Mouse (Mus musculus) MEL (cell line): ENCODE data around the gene Igfals. TPM values are rescaled to one million over a fixed set of nuclear protein-coding genes. Genes with fewer than 3 reads are reported as not detected.
A peak's percentile ranks its signal among the peaks of the same experiment; 100 is the strongest.

Experiments used
- DNase-seq: peaks from one replicate; pipeline ENCODE4 v3.0.0; 2011; ENCODE audit warnings: low read depth, low spot score
- H3K27ac ChIP-seq: 2 replicates; pipeline ENCODE4 v1.5.1; 2012; ENCODE audit warnings: low read depth, mild to moderate bottlenecking, control low read depth, low read length, moderate library complexity; ENCODE audit not compliant: control insufficient read depth
- H3K27me3 ChIP-seq, 2 experiments: fragments of 150-350 bp in 1 of 2; sonication (generic) in 1 of 2; 2 replicates each; pipeline ENCODE4 v1.6.1; 2012; ENCODE audit warnings: low read length in 2 of 2, mild to moderate bottlenecking in 2 of 2, improper control_type of control experiment in 1 of 2, moderate library complexity in 1 of 2; ENCODE audit not compliant: insufficient read depth in 2 of 2, control insufficient read depth in 1 of 2
- H3K36me3 ChIP-seq, 2 experiments: 2 replicates each; pipeline ENCODE4 v1.6.1; 2012 to 2014; ENCODE audit warnings: low read length in 2 of 2, improper control_type of control experiment in 1 of 2, inconsistent platforms in 1 of 2, mild to moderate bottlenecking in 1 of 2; ENCODE audit not compliant: insufficient read depth in 2 of 2, control insufficient read depth in 1 of 2
- H3K4me1 ChIP-seq, 2 experiments: fragments of 150-350 bp in 1 of 2; sonication (generic) in 1 of 2; 2 replicates each; pipeline ENCODE4 v1.6.1; 2012; ENCODE audit warnings: low read length in 2 of 2, improper control_type of control experiment in 1 of 2, mild to moderate bottlenecking in 1 of 2; ENCODE audit not compliant: insufficient read depth in 2 of 2, control insufficient read depth in 1 of 2
- H3K4me3 ChIP-seq, 2 experiments: fragments of 150-350 bp in 1 of 2; sonication (generic) in 1 of 2; 2 replicates each; pipeline ENCODE4 v1.5.1; 2012; ENCODE audit warnings: low read depth in 2 of 2, low read length in 2 of 2, mild to moderate bottlenecking in 2 of 2, moderate library complexity in 2 of 2, control low read depth in 1 of 2, improper control_type of control experiment in 1 of 2; ENCODE audit not compliant: control insufficient read depth in 1 of 2, insufficient read depth in 1 of 2
- H3K79me2 ChIP-seq: 2 replicates; pipeline ENCODE4 v1.6.1; 2012; ENCODE audit warnings: mild to moderate bottlenecking, low read length, moderate library complexity; ENCODE audit not compliant: control insufficient read depth, poor library complexity, insufficient read depth
- H3K9ac ChIP-seq: 2 replicates; pipeline ENCODE4 v1.6.1; 2012; ENCODE audit warnings: low read depth, mild to moderate bottlenecking, control low read depth, low read length, moderate library complexity; ENCODE audit not compliant: control insufficient read depth, poor library complexity, severe bottlenecking
- H3K9me3 ChIP-seq: fragments of 150-350 bp; sonication (generic); replicated peaks from 2 replicates; pipeline ENCODE4 v1.6.1; 2012; ENCODE audit warnings: mild to moderate bottlenecking, low read length, improper control_type of control experiment, moderate library complexity; ENCODE audit not compliant: insufficient read depth
- BHLHE40 ChIP-seq: IDR thresholded peaks from 2 replicates; pipeline ENCODE4 v1.6.1; 2012; ENCODE audit warnings: low read depth, mild to moderate bottlenecking, inconsistent platforms, low read length, improper control_type of control experiment, borderline replicate concordance
- CHD2 ChIP-seq: IDR thresholded peaks from 2 replicates; pipeline ENCODE4 v1.6.1; 2011; ENCODE audit warnings: low read length, improper control_type of control experiment
- CTCF ChIP-seq, 3 experiments: IDR thresholded peaks in 2 of 3; conservative IDR thresholded peaks in 1 of 3; 2 replicates each; pipeline ENCODE4 v1.5.1; 2011 to 2012; ENCODE audit warnings: low read length in 3 of 3, low read depth in 2 of 3, mild to moderate bottlenecking in 2 of 3, improper control_type of control experiment in 1 of 3, inconsistent platforms in 1 of 3, mixed read lengths in 1 of 3, moderate library complexity in 1 of 3; ENCODE audit not compliant: control insufficient read depth in 1 of 3, insufficient read depth in 1 of 3, poor library complexity in 1 of 3, severe bottlenecking in 1 of 3
- HCFC1 ChIP-seq: IDR thresholded peaks from 2 replicates; pipeline ENCODE4 v1.6.1; 2012; ENCODE audit warnings: low read depth, mild to moderate bottlenecking, inconsistent platforms, low read length, improper control_type of control experiment, moderate library complexity
- KAT2A ChIP-seq: conservative IDR thresholded peaks from 2 replicates; pipeline ENCODE4 v1.6.1; 2012; ENCODE audit warnings: low read depth, low read length, improper control_type of control experiment, inconsistent platforms
- MAFK ChIP-seq: IDR thresholded peaks from 2 replicates; pipeline ENCODE4 v1.6.1; 2011; ENCODE audit warnings: low read depth, mild to moderate bottlenecking, low read length, improper control_type of control experiment, borderline replicate concordance
- MAX ChIP-seq: IDR thresholded peaks from 2 replicates; pipeline ENCODE4 v1.6.1; 2011; ENCODE audit warnings: low read length, improper control_type of control experiment
- MEF2A ChIP-seq: IDR thresholded peaks from 2 replicates; pipeline ENCODE4 v1.6.1; 2014; ENCODE audit warnings: low read depth, mild to moderate bottlenecking, inconsistent platforms, low read length, improper control_type of control experiment; ENCODE audit not compliant: poor library complexity, insufficient replicate concordance, severe bottlenecking; ENCODE audit errors: extremely low read depth
- MYB ChIP-seq: IDR thresholded peaks from 2 replicates; pipeline ENCODE4 v1.6.1; 2011; ENCODE audit warnings: mild to moderate bottlenecking, low read depth, low read length, improper control_type of control experiment
- NELFE ChIP-seq: IDR thresholded peaks from 2 replicates; pipeline ENCODE4 v1.6.1; 2011; ENCODE audit warnings: low read depth, low read length, improper control_type of control experiment
- NRF1 ChIP-seq: IDR thresholded peaks from 2 replicates; pipeline ENCODE4 v1.6.1; 2014; ENCODE audit warnings: low read depth, mild to moderate bottlenecking, inconsistent platforms, low read length, improper control_type of control experiment, moderate library complexity; ENCODE audit not compliant: poor library complexity, insufficient read depth, severe bottlenecking
- POLR2A ChIP-seq, 2 experiments: IDR thresholded peaks; 2 replicates each; pipeline ENCODE4 v1.6.1; 2011 to 2012; ENCODE audit warnings: low read length in 2 of 2, mild to moderate bottlenecking in 2 of 2, control low read depth in 1 of 2, improper control_type of control experiment in 1 of 2, low read depth in 1 of 2, moderate library complexity in 1 of 2; ENCODE audit not compliant: control insufficient read depth in 1 of 2, insufficient read depth in 1 of 2, poor library complexity in 1 of 2
- POLR2AphosphoS2 ChIP-seq: IDR thresholded peaks from 2 replicates; pipeline ENCODE4 v1.6.1; 2011; ENCODE audit warnings: low read length, improper control_type of control experiment
- POLR2AphosphoS5 ChIP-seq: IDR thresholded peaks from 2 replicates; pipeline ENCODE4 v1.6.1; 2012; ENCODE audit warnings: low read depth, borderline replicate concordance, mild to moderate bottlenecking, inconsistent platforms, low read length, moderate library complexity, mixed read lengths
- SIN3A ChIP-seq: IDR thresholded peaks from 2 replicates; pipeline ENCODE4 v1.6.1; 2012; ENCODE audit warnings: low read length, improper control_type of control experiment, inconsistent platforms
- SMC3 ChIP-seq: IDR thresholded peaks from 2 replicates; pipeline ENCODE4 v1.6.1; 2011; ENCODE audit warnings: low read depth, low read length, improper control_type of control experiment
- TBP ChIP-seq: IDR thresholded peaks from 2 replicates; pipeline ENCODE4 v1.8.0; 2011; ENCODE audit warnings: low read depth, low read length, improper control_type of control experiment
- USF1 ChIP-seq: IDR thresholded peaks from 2 replicates; pipeline ENCODE4 v1.6.1; 2014; ENCODE audit warnings: low read depth, mild to moderate bottlenecking, inconsistent platforms, low read length, improper control_type of control experiment, moderate library complexity
- ZC3H11A ChIP-seq: IDR thresholded peaks from 2 replicates; pipeline ENCODE4 v1.6.1; 2012; ENCODE audit warnings: low read depth, mild to moderate bottlenecking, inconsistent platforms, low read length, improper control_type of control experiment
- polyA plus RNA-seq, 2 experiments: library from polyadenylated mRNA; stranded (reverse) in 1 of 2; unstranded in 1 of 2; fragments of >175 nt in 1 of 2; fragments of >200 nt in 1 of 2; gene quantifications; 2 replicates each; pipeline versions ENCODE4 v1.2.1 to v1.2.4; 2012; ENCODE audit warnings: low replicate concordance in 2 of 2, low read depth in 1 of 2; ENCODE audit not compliant: insufficient read length in 2 of 2, insufficient read depth in 1 of 2, missing spikeins in 1 of 2
- total RNA-seq: library from RNA; depleted of rRNA; stranded (reverse); fragments of 300-350 nt; gene quantifications from 2 replicates; pipeline ENCODE4 v1.2.3, GENCODE M21; 2012

The Igfals gene
- total and polyA plus RNA-seq, 3 experiments: 0.04 TPM; not detected in 2

DNA sequence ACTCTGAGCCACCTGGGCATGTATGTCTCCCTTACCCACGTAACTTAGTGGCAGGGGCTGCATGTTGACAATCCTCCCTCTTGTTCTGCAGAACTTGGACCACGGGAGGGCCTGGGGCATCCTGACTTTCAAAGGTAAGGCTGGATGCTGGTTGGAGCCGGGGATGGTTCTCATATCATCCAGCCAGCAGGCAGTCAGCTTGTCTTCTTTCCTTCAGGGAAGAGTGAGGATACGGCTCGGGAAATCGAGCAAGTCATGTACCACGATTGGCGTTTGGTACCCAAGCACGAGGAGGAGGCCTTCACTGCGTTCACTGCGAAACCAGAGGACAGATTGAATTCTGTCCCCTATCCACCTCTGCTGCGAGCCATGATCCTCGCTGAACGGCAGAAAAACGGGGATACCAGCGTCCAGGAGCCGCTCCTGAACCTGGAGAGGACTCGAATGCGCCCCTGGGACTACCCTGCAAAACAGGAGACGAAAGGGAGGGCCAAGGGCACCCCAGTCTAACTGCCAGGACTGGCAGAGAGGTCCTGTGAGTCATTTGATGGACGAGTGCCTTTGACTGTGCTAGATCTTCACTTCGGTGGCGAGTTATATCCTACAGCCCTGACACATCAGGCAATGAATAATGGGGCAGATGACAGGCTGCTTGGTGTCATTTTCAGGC, 29.9 kb downstream of the Igfals start:
- Histone ChIP-seq H3K27me3 (no peaks in the 10 kb centered on the region), H3K9ac (peak overlapping the region; percentile 95), H3K4me3 (peak overlapping the region; percentile 80 to 94), H3K9me3 (no peaks in the 10 kb centered on the region), H3K4me1 (peaks cover 0 to 16% of the 10 kb centered on the region in 2 experiments; a peak in 2 of 4 replicates), H3K27ac (peak overlapping the region; percentile 65), H3K79me2 (peaks cover 34% of the 10 kb centered on the region), H3K36me3 (peaks cover 0 to 7% of the 10 kb centered on the region in 2 experiments; a peak in 2 of 4 replicates)
- TF ChIP-seq HCFC1 (no peak), MYB (no peak), POLR2A (IDR thresholded peaks at IDR 0.05; ENCODE audit: control insufficient read depth in 1 of 2, insufficient read depth in 1 of 2, low read depth in 1 of 2, low read length in 2 of 2, poor library complexity in 1 of 2) (0 out of 4 replicates have a peak, but pooled peaks of 1 of the 2 experiments have one; percentile 4), MEF2A (no peak), SIN3A (no peak; the same call in 1 of the 2 replicates)
- DNase-seq: no peak

DNA sequence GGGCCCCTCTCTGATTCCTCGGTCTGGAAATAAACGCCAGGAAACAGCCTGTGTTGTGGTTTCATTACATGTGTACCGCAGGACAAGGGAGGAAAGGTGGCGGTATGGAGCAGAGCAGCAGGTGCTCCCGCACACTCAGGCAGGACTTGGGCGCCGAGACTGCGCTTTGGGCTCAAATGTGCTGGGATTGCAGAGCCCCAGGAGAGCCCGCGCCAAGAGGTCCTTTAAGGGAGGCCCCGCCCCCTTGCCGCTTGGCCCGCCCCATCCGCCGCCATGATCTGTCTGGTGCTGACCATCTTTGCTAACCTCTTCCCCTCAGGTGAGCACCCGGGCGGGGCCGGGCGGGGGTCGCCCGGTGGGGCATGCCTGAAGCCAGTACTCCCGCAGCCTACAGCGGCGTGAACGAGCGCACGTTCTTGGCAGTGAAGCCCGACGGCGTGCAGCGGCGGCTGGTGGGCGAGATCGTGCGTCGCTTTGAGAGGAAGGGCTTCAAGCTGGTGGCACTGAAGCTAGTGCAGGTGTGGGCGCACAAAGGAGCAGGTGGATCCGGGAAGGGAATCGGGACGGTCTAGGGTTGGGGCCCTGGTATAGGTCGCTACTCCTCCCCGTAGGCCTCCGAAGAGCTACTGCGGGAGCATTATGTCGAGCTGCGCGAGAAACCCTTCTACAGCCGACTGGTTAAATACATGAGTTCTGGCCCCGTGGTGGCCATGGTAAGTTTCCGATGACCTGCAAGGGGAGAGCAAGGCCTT, 30.6 kb downstream of the Igfals start, which contains the start of gene Nme3:
Gene Nme3, plus strand, starts transcription at position 260 of the 752 bp plus-strand sequence.
- Histone ChIP-seq H3K4me1 (peaks cover 0 to 16% of the 10 kb centered on the region in 2 experiments; a peak in 2 of 4 replicates), H3K27me3 (no peaks in the 10 kb centered on the region), H3K9me3 (no peaks in the 10 kb centered on the region), H3K9ac (peak within 1 kb of the TSS; percentile 95), H3K79me2 (peaks cover 34% of the 10 kb centered on the region), H3K36me3 (peaks cover 0 to 7% of the 10 kb centered on the region in 2 experiments; a peak in 2 of 4 replicates), H3K4me3 (peak within 1 kb of the TSS; percentile 80 to 94), H3K27ac (peak within 1 kb of the TSS; percentile 65)
- peak; percentile 70 for TF ChIP-seq HCFC1
- 0 out of 2 replicates have a peak, but pooled peaks have one; percentile 26 for TF ChIP-seq NRF1
- 0 out of 2 replicates have a peak, but pooled peaks have one; percentile 33 for TF ChIP-seq TBP
- TF ChIP-seq MAX: 0 out of 2 replicates have a peak, but pooled peaks have one; percentile 36
- TF ChIP-seq CTCF (IDR thresholded peaks at IDR 0.05 in 2 of 3, conservative IDR thresholded peaks at IDR 0.05 in 1 of 3; ENCODE audit: control insufficient read depth in 1 of 3, insufficient read depth in 1 of 3, low read depth in 2 of 3, low read length in 3 of 3, poor library complexity in 1 of 3, severe bottlenecking in 1 of 3): no peak
- no peak for TF ChIP-seq KAT2A
- TF ChIP-seq POLR2A (IDR thresholded peaks at IDR 0.05; ENCODE audit: control insufficient read depth in 1 of 2, insufficient read depth in 1 of 2, low read depth in 1 of 2, low read length in 2 of 2, poor library complexity in 1 of 2): peak in 1 of 2 experiments; percentile 59; a peak in 2 of 4 replicates
- TF ChIP-seq NELFE: peak; percentile 50; the same call in 1 of the 2 replicates
- peak; percentile 54; the same call in 1 of the 2 replicates for TF ChIP-seq POLR2AphosphoS2
- TF ChIP-seq USF1: no peak
- no peak for TF ChIP-seq SMC3
- TF ChIP-seq BHLHE40: 0 out of 2 replicates have a peak, but pooled peaks have one; percentile 22
- TF ChIP-seq ZC3H11A: no peak
- TF ChIP-seq CHD2: no peak
- no peak for TF ChIP-seq MAFK
- peak; percentile 55 for TF ChIP-seq SIN3A
- TF ChIP-seq POLR2AphosphoS5: no peak
- peak; percentile 86 for DNase-seq
